Mouse (Mus musculus) lung, adult 2 months (tissue): ENCODE measurements around the gene Muc2.

ENCODE experiments used
- CTCF ChIP-seq: fragments of 200-500 bp; IDR thresholded peaks from 2 replicates; pipeline ENCODE4 v1.5.1; 2011; ENCODE audit warnings: mild to moderate bottlenecking, low read length, control low read depth; ENCODE audit not compliant: insufficient read depth
- POLR2A ChIP-seq: fragments of 200-500 bp; IDR thresholded peaks from 2 replicates; pipeline ENCODE4 v1.6.1; 2011; ENCODE audit warnings: low read depth, mild to moderate bottlenecking, control low read depth, low read length, borderline replicate concordance; ENCODE audit errors: extremely low read depth

DNA sequence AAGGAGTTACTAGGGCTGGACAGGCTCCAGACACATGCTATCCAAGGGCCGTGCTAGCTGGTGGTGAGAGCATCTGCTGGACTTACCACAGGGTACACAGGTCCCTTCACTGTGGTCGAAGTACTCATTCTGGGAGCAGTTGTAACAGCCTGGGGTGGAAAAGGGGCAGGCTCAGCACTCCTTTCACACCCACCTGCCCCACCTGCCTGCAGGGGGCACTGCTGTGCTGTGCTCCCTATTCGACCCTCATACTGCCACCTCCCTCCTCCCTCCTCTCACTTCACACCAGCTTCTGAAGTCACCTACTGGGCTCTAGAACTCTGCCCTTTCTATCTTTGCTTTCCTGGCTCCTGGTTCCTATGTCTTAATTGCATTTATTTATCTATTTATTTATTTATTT is 47.0 kb upstream of the Muc2 start:
- no peak for TF ChIP-seq POLR2A
- TF ChIP-seq CTCF, result peak; percentile 56; the same call in 1 of the 2 replicates
